Mouse (Mus musculus): ENCODE measurements around the gene Ech1. TPM values are rescaled to one million over a fixed set of nuclear protein-coding genes. Genes with fewer than 3 reads are reported as not detected.

Gene Ech1
- polyA plus RNA-seq (2017; shearing (Covaris generic)): 100 to 1,000 TPM; 187 to 201 TPM

GRCm38 (mm10) chr7:28824941-28825685, at the start of gene Ech1:
Ech1 (plus strand) TSS chr7:28825217.

GRCm38 (mm10) chr7:28788307-28789195, 36.5 kb upstream of the Ech1 start, which contains the start of gene Rinl:
Rinl (plus strand) TSS chr7:28788969.

GRCm38 (mm10) chr7:28808221-28808941, 16.6 kb upstream of the Ech1 start, which contains the start of gene Hnrnpl:
Hnrnpl (plus strand) TSS chr7:28808541.

GRCm38 (mm10) chr7:28833723-28834347, 8.8 kb downstream of the Ech1 start, which contains the start of gene Lgals4:
Lgals4 (plus strand) TSS chr7:28833854.

GRCm38 (mm10) chr7:28863540-28863939, 38.5 kb downstream of the Ech1 start, which contains the start of gene Lgals7:
Lgals7 (plus strand) TSS chr7:28863853.

GRCm38 (mm10) chr7:28881199-28881598, 56.2 kb downstream of the Ech1 start, which contains the start of gene Capn12:
Capn12 (plus strand) TSS chr7:28881422.

Other genes with a start within 250 kb of the Ech1 start
- 10 to 100 TPM; 25.4 to 29.9 TPM for gene Samd4b, start 227.1 kb upstream of the Ech1 start, polyA plus RNA-seq (2017; shearing (Covaris generic))
- gene Pak4, start 227.0 kb upstream of the Ech1 start, polyA plus RNA-seq (2017; shearing (Covaris generic)): 1 to 10 TPM; 6.8 to 7.7 TPM
- gene Acp7, start 193.9 kb upstream of the Ech1 start, polyA plus RNA-seq (2017; shearing (Covaris generic)): not detected
- gene Fbxo27, start 132.4 kb upstream of the Ech1 start, polyA plus RNA-seq (2017; shearing (Covaris generic)): 1 to 10 TPM; 4.2 to 6.6 TPM
- gene Fbxo17, start 108.4 kb upstream of the Ech1 start, polyA plus RNA-seq (2017; shearing (Covaris generic)): 10 to 100 TPM in 1 of 2 experiments, 1 to 10 TPM in 1; 9.6 to 16.2 TPM
- gene Mrps12, start 83.4 kb upstream of the Ech1 start, polyA plus RNA-seq (2017; shearing (Covaris generic)): 10 to 100 TPM; 94.8 to 97.2 TPM
- gene Sars2, start 83.2 kb upstream of the Ech1 start, polyA plus RNA-seq (2017; shearing (Covaris generic)): 10 to 100 TPM; 19.8 to 23.6 TPM
- not detected for gene Ccer2, start 69.0 kb upstream of the Ech1 start, polyA plus RNA-seq (2017; shearing (Covaris generic))
- 100 to 1,000 TPM in 1 of 2 experiments, 10 to 100 TPM in 1; 74.7 to 117 TPM for gene Sirt2, start 58.5 kb upstream of the Ech1 start, polyA plus RNA-seq (2017; shearing (Covaris generic))
- 100 to 1,000 TPM; 102 to 109 TPM for gene Nfkbib, start 57.7 kb upstream of the Ech1 start, polyA plus RNA-seq (2017; shearing (Covaris generic))
- gene Rinl, start 36.2 kb upstream of the Ech1 start, polyA plus RNA-seq (2017; shearing (Covaris generic)): 100 to 1,000 TPM; 220 to 310 TPM
- 100 to 1,000 TPM; 305 to 311 TPM for gene Hnrnpl, start 16.7 kb upstream of the Ech1 start, polyA plus RNA-seq (2017; shearing (Covaris generic))
- 10 to 100 TPM; 16.8 to 29.9 TPM for gene Lgals4, start 8.6 kb downstream of the Ech1 start, polyA plus RNA-seq (2017; shearing (Covaris generic))
- 10 to 100 TPM in 1 of 2 experiments, 1 to 10 TPM in 1; 3.2 to 11.6 TPM for gene Lgals7, start 38.6 kb downstream of the Ech1 start, polyA plus RNA-seq (2017; shearing (Covaris generic))
- under 1 TPM in 1 of 2 experiments, not detected in 1; 0.65 TPM for gene Capn12, start 56.2 kb downstream of the Ech1 start, polyA plus RNA-seq (2017; shearing (Covaris generic))
- gene Actn4, start 137.1 kb downstream of the Ech1 start, polyA plus RNA-seq (2017; shearing (Covaris generic)): 100 to 1,000 TPM; 157 to 274 TPM
- gene Eif3k, start 156.6 kb downstream of the Ech1 start, polyA plus RNA-seq (2017; shearing (Covaris generic)): 100 to 1,000 TPM; 357 to 451 TPM
- 100 to 1,000 TPM; 152 to 176 TPM for gene Map4k1, start 156.8 kb downstream of the Ech1 start, polyA plus RNA-seq (2017; shearing (Covaris generic))

Measured in activated CD4-positive, CD25-positive, alpha-beta regulatory T cell (primary cell).